ENCODE assay signal across 23 mouse cellular contexts in genomic region chr14:5855911-5856310, GRCm38 (mm10). TPM values are rescaled to one million over a fixed set of nuclear protein-coding genes. Genes with fewer than 3 reads are reported as not detected.
DNase-seq lines count a peak whose midpoint lies in the region; TF ChIP-seq lines count a peak whose summit lies in the region.
"Not testable (repeated sequence)": the region's sequence is repeated elsewhere in the genome, so short reads cannot be mapped to it uniquely, and the experiment has no call there.
"Had no signal": no experiment of that assay in that cellular context is flagged by ENCODE, and none has a peak within 500 bp of the region (broad histone marks: within the 10 kb centered on the region; RNA-seq: fewer than 3 reads in every experiment).

No protein-coding gene starts in this region.

- TF ChIP-seq CTCF in kidney, adult 2 months (conservative IDR thresholded peaks at IDR 0.05; ENCODE audit: insufficient read depth, insufficient read length, low read depth, low read length); thymus, adult 2 months (IDR thresholded peaks at IDR 0.05; ENCODE audit: borderline replicate concordance, control insufficient read depth, extremely low read depth, insufficient read depth, low read length, poor library complexity): not testable (repeated sequence)

- not testable (repeated sequence) for H3K4me1 ChIP-seq in kidney, adult 2 months (ENCODE audit: control insufficient read depth, insufficient read depth, low read length); thymus, adult 2 months (replicated peaks; ENCODE audit: control insufficient read depth, insufficient read depth, low read length)

- DNase-seq in heart, adult 11 months: peak; percentile 77
- DNase-seq in heart, postnatal 4 days: peak; percentile 4
- DNase-seq in kidney, adult 2 months: peak; percentile 1
- DNase-seq in ovary, adult 18-20 months (ENCODE audit: low spot score): peak; percentile 1
- DNase-seq in right cerebral cortex, postnatal 4 days: peak; percentile 1
- DNase-seq in thymus, adult 2 months: peak; percentile 1

- WGBS in kidney, adult 2 months: 85% methylated on average over 3 of the region's 3 CpGs
- WGBS in thymus, adult 2 months: 86% methylated on average over 3 of the region's 3 CpGs

- H3K36me3 ChIP-seq in kidney, adult 2 months (ENCODE audit: control insufficient read depth, insufficient read depth, low read length); thymus, adult 2 months (ENCODE audit: control insufficient read depth, insufficient read depth, low read length): not testable (repeated sequence)

- not testable (repeated sequence) for H3K27ac ChIP-seq in kidney, adult 2 months (ENCODE audit: insufficient read depth, low read depth, low read length); thymus, adult 2 months (ENCODE audit: control insufficient read depth, insufficient read depth, low read length)

- TF ChIP-seq POLR2A in kidney, adult 2 months (IDR thresholded peaks at IDR 0.05; ENCODE audit: low read depth, low read length); thymus, adult 2 months (IDR thresholded peaks at IDR 0.05; ENCODE audit: control insufficient read depth, extremely low read depth, insufficient read depth, low read length, poor library complexity): not testable (repeated sequence)

- H3K4me3 ChIP-seq in kidney, adult 2 months (ENCODE audit: insufficient read depth, low read depth, low read length); thymus, adult 2 months (ENCODE audit: control insufficient read depth, insufficient read depth, low read length): not testable (repeated sequence)

- H3K27me3 ChIP-seq in kidney, adult 2 months (replicated peaks; ENCODE audit: control insufficient read depth, insufficient read depth, low read length); thymus, adult 2 months (ENCODE audit: control insufficient read depth, insufficient read depth, low read length): not testable (repeated sequence)

RNA-seq across cellular contexts. Expression of gene Gm8237, which starts 24.3 kb away (rescaled TPM):
- 1 to 10 TPM; 1.1 to 1.4 TPM for total RNA-seq in heart, postnatal 4 days (2021)
- not detected in 2 replicates for polyA plus RNA-seq in kidney, adult 2 months (2012; rRNA removed)
- not detected in 2 replicates for polyA plus RNA-seq in thymus, adult 2 months (2012; rRNA removed)
- total RNA-seq: adrenal gland, adult 18-20 months; adrenal gland, adult 2 months; adrenal gland, postnatal 25 days; CH12.LX; G1E; MEL had no signal
- polyA plus RNA-seq: C2C12, G1E, Patski had no signal

RNA-seq across cellular contexts. Expression of gene Gm3424, which starts 25.8 kb away (rescaled TPM):
- total RNA-seq in heart, postnatal 4 days (2021): not detected
- polyA plus RNA-seq in kidney, adult 2 months (2012; rRNA removed): not detected in 2 replicates
- not detected in 2 replicates for polyA plus RNA-seq in thymus, adult 2 months (2012; rRNA removed)
- total RNA-seq: adrenal gland, adult 18-20 months; adrenal gland, adult 2 months; adrenal gland, adult 8-10 months; adrenal gland, postnatal 10 days; adrenal gland, postnatal 14 days; adrenal gland, postnatal 25 days; adrenal gland, postnatal 36 days; adrenal gland, postnatal 4 days; CH12.LX; ES-E14; G1E; MEL had no signal
- polyA plus RNA-seq: activated CD4-positive, CD25-positive, alpha-beta regulatory T cell, adult 4 months; adrenal gland, adult 2 months; brain, embryonic 14.5 days; C2C12; CD4-positive, CD25-positive, alpha-beta regulatory T cell, adult 4 months; G1E; Patski had no signal

RNA-seq across cellular contexts. Expression of gene Gm3383, which starts 48.1 kb away (rescaled TPM):
- 1 to 10 TPM; 1.8 to 1.9 TPM for total RNA-seq in heart, postnatal 4 days (2021)
- polyA plus RNA-seq in kidney, adult 2 months (2012; rRNA removed): not detected in 2 replicates
- 0.20 and 0.28 TPM in 2 replicates for polyA plus RNA-seq in thymus, adult 2 months (2012; rRNA removed)
- total RNA-seq: adrenal gland, adult 2 months; adrenal gland, postnatal 14 days; CH12.LX; G1E; MEL had no signal
- polyA plus RNA-seq: adrenal gland, adult 2 months; C2C12; G1E; Patski had no signal

Comparison
In these comparisons a context has a peak if more than half of its experiments do, and no peak if none do; other contexts are left out.
1. DNase-seq: peak in every context shown above with its lines; median percentile 77 in heart, adult 11 months; 4 in heart, postnatal 4 days; 1 in kidney, adult 2 months; 1 in ovary, adult 18-20 months; 1 in right cerebral cortex, postnatal 4 days; 1 in thymus, adult 2 months.